Mouse (Mus musculus) heart, embryonic 11.5 days (tissue): Measurements from ENCODE around the gene Stx5a. TPM values are rescaled to one million over a fixed set of nuclear protein-coding genes. Genes with fewer than 3 reads are reported as not detected.

Source experiments
- microRNA-seq: library from miRNA; unstranded; fragments of <30 nt; microRNA quantifications from one replicate; pipeline ENCODE4, GENCODE M21; 2016; ENCODE audit warnings: borderline number of aligned reads
- polyA plus RNA-seq: library from polyadenylated mRNA; unstranded; fragments of >200 nt; fragmentation: Nextera tagmentation; extraction: Ambion mirVana; gene quantifications from 2 replicates; pipeline ENCODE4 v1.2.1, GENCODE M21; 2014

Gene Stx5a
- polyA plus RNA-seq, 1 experiment from 2014 or later = 85.1 TPM

Small RNAs within 50 kb of the gene (microRNA-seq; reads per million reads assigned to microRNA genes)
- gene Mir6992 = 0.20 reads per million

Other genes with a start within 250 kb of the Stx5a start
- 0.07 TPM in 1 of 2 replicates, not detected in the other for gene Slc22a8, start 150.2 kb upstream of the Stx5a start, polyA plus RNA-seq
- gene Slc22a6, start 123.4 kb upstream of the Stx5a start, polyA plus RNA-seq = not detected in 2 replicates
- gene Chrm1, start 77.6 kb upstream of the Stx5a start, polyA plus RNA-seq = 0.06 TPM in 1 of 2 replicates, not detected in the other
- 82.6 and 87.8 TPM in 2 replicates for gene Slc3a2, start 18.0 kb upstream of the Stx5a start, polyA plus RNA-seq
- 56.4 and 58.8 TPM in 2 replicates for gene Wdr74, start 5.6 kb upstream of the Stx5a start, polyA plus RNA-seq
- 0.99 and 2.2 TPM in 2 replicates for gene 1700092M07Rik, start 695 bp upstream of the Stx5a start, polyA plus RNA-seq
- gene Nxf1, start 15.7 kb downstream of the Stx5a start, polyA plus RNA-seq = 126 and 138 TPM in 2 replicates
- gene Tmem223, start 29.6 kb downstream of the Stx5a start, polyA plus RNA-seq = 146 and 150 TPM in 2 replicates
- gene Tmem179b, start 33.1 kb downstream of the Stx5a start, polyA plus RNA-seq = 63.9 and 69.9 TPM in 2 replicates
- 12.8 and 14.3 TPM in 2 replicates for gene Taf6l, start 45.0 kb downstream of the Stx5a start, polyA plus RNA-seq
- gene Polr2g, start 57.2 kb downstream of the Stx5a start, polyA plus RNA-seq = 138 and 155 TPM in 2 replicates
- gene Zbtb3, start 61.1 kb downstream of the Stx5a start, polyA plus RNA-seq = 3.9 and 5.2 TPM in 2 replicates
- gene Ttc9c, start 77.9 kb downstream of the Stx5a start, polyA plus RNA-seq = 32.3 and 34.0 TPM in 2 replicates
- 4.6 and 6.1 TPM in 2 replicates for gene Hnrnpul2, start 78.6 kb downstream of the Stx5a start, polyA plus RNA-seq
- not detected in 2 replicates for gene AC129217.1, start 88.4 kb downstream of the Stx5a start, polyA plus RNA-seq
- gene Bscl2, start 96.1 kb downstream of the Stx5a start, polyA plus RNA-seq = 37.9 and 41.7 TPM in 2 replicates
- gene Gng3, start 97.8 kb downstream of the Stx5a start, polyA plus RNA-seq = 3.5 and 4.2 TPM in 2 replicates
- gene Lrrn4cl, start 109.4 kb downstream of the Stx5a start, polyA plus RNA-seq = 0.33 and 0.44 TPM in 2 replicates
- 141 and 143 TPM in 2 replicates for gene Ubxn1, start 130.1 kb downstream of the Stx5a start, polyA plus RNA-seq
- gene Uqcc3, start 139.5 kb downstream of the Stx5a start, polyA plus RNA-seq = 53.5 and 59.0 TPM in 2 replicates
- 60.1 and 72.4 TPM in 2 replicates for gene Lbhd1, start 142.3 kb downstream of the Stx5a start, polyA plus RNA-seq
- not detected in 2 replicates for gene Gm49403, start 142.5 kb downstream of the Stx5a start, polyA plus RNA-seq
- gene 1810009A15Rik, start 147.4 kb downstream of the Stx5a start, polyA plus RNA-seq = 77.5 and 86.8 TPM in 2 replicates
- gene Gm49416, start 147.5 kb downstream of the Stx5a start, polyA plus RNA-seq = not detected in 2 replicates
- gene Ints5, start 151.6 kb downstream of the Stx5a start, polyA plus RNA-seq = 19.2 and 24.6 TPM in 2 replicates
- gene Ganab, start 156.7 kb downstream of the Stx5a start, polyA plus RNA-seq = 66.6 and 81.4 TPM in 2 replicates
- gene B3gat3, start 179.0 kb downstream of the Stx5a start, polyA plus RNA-seq = 33.2 and 35.9 TPM in 2 replicates
- 1.2 and 1.7 TPM in 2 replicates for gene Rom1, start 187.9 kb downstream of the Stx5a start, polyA plus RNA-seq
- 8.1 and 8.5 TPM in 2 replicates for gene Eml3, start 188.1 kb downstream of the Stx5a start, polyA plus RNA-seq
- gene Mta2, start 200.5 kb downstream of the Stx5a start, polyA plus RNA-seq = 30.0 and 39.9 TPM in 2 replicates
- 17.1 and 19.8 TPM in 2 replicates for gene Tut1, start 212.4 kb downstream of the Stx5a start, polyA plus RNA-seq
- 344 TPM in 2 replicates for gene Eef1g, start 225.6 kb downstream of the Stx5a start, polyA plus RNA-seq
- gene Ahnak, start 247.9 kb downstream of the Stx5a start, polyA plus RNA-seq = 15.1 and 17.4 TPM in 2 replicates